Mouse (Mus musculus) midbrain, embryonic 16.5 days (tissue): ENCODE results near the gene Sf3b5. TPM values are rescaled to one million over a fixed set of nuclear protein-coding genes. Genes with fewer than 3 reads are reported as not detected.

Experiments
- ATAC-seq: fragments of 200-750 bp; cut with Nextera tagmentation; 2 replicates; pipeline ENCODE4 v1.8.0; 2017; ENCODE audit warnings: moderate TSS enrichment
- H3K27ac ChIP-seq: fragments of 300-500 bp; sonication (generic); 2 replicates; pipeline ENCODE4 v1.5.1; 2014; ENCODE audit warnings: mild to moderate bottlenecking, low read length, mixed read lengths
- H3K27me3 ChIP-seq: fragments of 300-500 bp; sonication (generic); 2 replicates; pipeline ENCODE4 v1.6.1; 2014; ENCODE audit warnings: low read depth, low read length, mixed read lengths; ENCODE audit not compliant: control insufficient read depth, insufficient read depth
- H3K36me3 ChIP-seq: fragments of 300-500 bp; sonication (generic); 2 replicates; pipeline ENCODE4 v1.6.1; 2014; ENCODE audit warnings: mild to moderate bottlenecking, low read length, moderate library complexity, mixed read lengths; ENCODE audit not compliant: control insufficient read depth, insufficient read depth
- H3K4me1 ChIP-seq: fragments of 300-500 bp; sonication (generic); 2 replicates; pipeline ENCODE4 v1.6.1; 2014; ENCODE audit warnings: mild to moderate bottlenecking, low read length, mixed read lengths; ENCODE audit not compliant: control insufficient read depth, insufficient read depth
- H3K4me2 ChIP-seq: fragments of 300-500 bp; sonication (generic); 2 replicates; pipeline ENCODE4 v1.6.1; 2014; ENCODE audit warnings: mild to moderate bottlenecking, low read length, mixed read lengths
- H3K4me3 ChIP-seq: fragments of 300-500 bp; sonication (generic); 2 replicates; pipeline ENCODE4 v1.5.1; 2014; ENCODE audit warnings: low read depth, mild to moderate bottlenecking, low read length, moderate library complexity, mixed read lengths
- H3K9ac ChIP-seq: fragments of 300-500 bp; sonication (generic); 2 replicates; pipeline ENCODE4 v1.6.1; 2014; ENCODE audit warnings: low read depth, low read length, mixed read lengths
- H3K9me3 ChIP-seq: fragments of 300-500 bp; sonication (generic); replicated peaks from 2 replicates; pipeline ENCODE4 v1.6.1; 2014; ENCODE audit warnings: mild to moderate bottlenecking, low read length, mixed read lengths; ENCODE audit not compliant: control insufficient read depth, poor library complexity, severe bottlenecking
- WGBS: fragments of 180-500 bp; shearing (Covaris S2); extraction: QIAGEN DNeasy Blood & Tissue Kit; methylation state at CpG from one replicate; pipeline ENCODE4 v1.1.7; 2014; 5-methylcytosine and 5-hydroxymethylcytosine counted together
- polyA plus RNA-seq: library from polyadenylated mRNA; unstranded; fragments of >200 nt; fragmentation: Nextera tagmentation; extraction: Ambion mirVana; gene quantifications from 2 replicates; pipeline ENCODE4 v1.2.1, GENCODE M21; 2015

Sf3b5 gene
- polyA plus RNA-seq, result 20.4 and 20.8 TPM in 2 replicates

GRCm38 (mm10) chr10:13005043-13005442, at the start of gene Sf3b5:
Gene Sf3b5, plus strand, starts transcription at chr10:13005343.
- H3K9me3 ChIP-seq, result no peaks in the 10 kb centered on the region
- H3K4me2 ChIP-seq, result no peak within 1 kb of the TSS
- ATAC-seq, result no peak
- no peaks in the 10 kb centered on the region for H3K36me3 ChIP-seq
- 90% methylated on average over 3 of the region's 3 CpGs for WGBS
- no peak within 1 kb of the TSS for H3K4me3 ChIP-seq
- no peaks in the 10 kb centered on the region; the same call in 1 of the 2 replicates for H3K27me3 ChIP-seq
- peaks cover 14% of the 10 kb centered on the region for H3K4me1 ChIP-seq
- H3K9ac ChIP-seq, result no peak within 1 kb of the TSS
- no peak within 1 kb of the TSS for H3K27ac ChIP-seq

- Histone ChIP-seq H3K9ac (no peak overlapping the region), H3K27me3 (no peaks in the 10 kb centered on the region), H3K27ac (no peak overlapping the region), H3K4me1 (no peaks in the 10 kb centered on the region), H3K4me3 (no peak overlapping the region), H3K36me3 (no peaks in the 10 kb centered on the region), H3K4me2 (no peak overlapping the region), H3K9me3 (no peaks in the 10 kb centered on the region)
- WGBS, result 61% methylated on average over 1 of the region's 1 CpGs
- no peak for ATAC-seq
Measured at GRCm38 (mm10) chr10:12955831-12956230, 49.3 kb upstream of the Sf3b5 start.

DNA sequence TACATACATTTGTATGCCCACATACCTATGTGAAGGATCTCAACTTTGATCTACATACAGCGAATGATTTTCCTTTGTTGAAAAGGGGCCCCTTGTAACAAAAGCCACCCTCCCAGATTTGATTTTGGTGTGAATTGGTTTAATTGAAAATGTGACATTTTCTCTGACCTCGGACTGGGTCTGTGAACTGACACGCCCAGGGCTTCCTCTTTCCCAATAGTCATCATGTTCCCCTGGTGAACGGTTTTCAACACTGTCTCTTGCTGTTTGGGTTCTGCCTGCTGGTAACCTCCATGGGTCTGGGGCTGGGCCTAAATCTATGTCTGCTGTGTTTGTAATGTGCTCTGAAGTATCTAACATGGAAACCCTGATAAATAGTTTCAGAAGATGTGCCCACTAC, 47.9 kb upstream of the Sf3b5 start:
- Histone ChIP-seq H3K9me3 (no peaks in the 10 kb centered on the region), H3K27ac (no peak overlapping the region), H3K4me1 (no peaks in the 10 kb centered on the region), H3K27me3 (no peaks in the 10 kb centered on the region), H3K9ac (no peak overlapping the region), H3K4me3 (no peak overlapping the region), H3K36me3 (no peaks in the 10 kb centered on the region), H3K4me2 (no peak overlapping the region)
- WGBS, result 84% methylated on average over 4 of the region's 4 CpGs
- ATAC-seq, result no peak

GRCm38 (mm10) chr10:12961546-12961945, 43.6 kb upstream of the Sf3b5 start:
- Histone ChIP-seq H3K36me3 (no peaks in the 10 kb centered on the region), H3K27me3 (no peaks in the 10 kb centered on the region), H3K4me3 (no peak overlapping the region), H3K9ac (no peak overlapping the region), H3K4me1 (no peaks in the 10 kb centered on the region), H3K4me2 (no peak overlapping the region), H3K9me3 (no peaks in the 10 kb centered on the region), H3K27ac (no peak overlapping the region)
- WGBS, result 79% methylated on average over 8 of the region's 8 CpGs
- ATAC-seq, result no peak

DNA sequence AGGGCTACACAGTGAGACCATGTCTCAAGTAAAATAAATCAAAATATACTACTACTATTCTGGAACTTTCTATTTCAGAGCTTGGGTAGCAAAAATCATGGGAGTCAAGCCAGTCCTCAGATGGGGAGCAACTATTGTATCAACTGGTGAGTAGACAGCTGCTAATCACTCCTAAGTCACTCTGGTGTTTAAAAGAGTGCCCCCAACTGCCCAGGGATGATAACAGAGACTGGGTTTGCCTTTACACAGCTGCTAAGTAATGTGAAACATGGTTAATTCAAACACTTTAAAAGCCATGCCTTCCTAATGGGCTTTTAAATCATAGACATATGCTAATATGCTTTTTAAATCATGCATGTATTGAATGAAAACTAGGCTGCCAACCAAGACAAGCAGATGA, 42.9 kb upstream of the Sf3b5 start:
- no peak overlapping the region for H3K4me3 ChIP-seq
- H3K9me3 ChIP-seq, result no peaks in the 10 kb centered on the region
- no peaks in the 10 kb centered on the region for H3K27me3 ChIP-seq
- no peaks in the 10 kb centered on the region for H3K4me1 ChIP-seq
- no peak overlapping the region for H3K27ac ChIP-seq
- H3K9ac ChIP-seq, result no peak overlapping the region
- ATAC-seq, result no peak
- H3K4me2 ChIP-seq, result no peak overlapping the region
- no peaks in the 10 kb centered on the region for H3K36me3 ChIP-seq

- Histone ChIP-seq H3K4me2 (peak overlapping the region; percentile 96), H3K9me3 (no peaks in the 10 kb centered on the region), H3K4me1 (no peaks in the 10 kb centered on the region), H3K9ac (peak overlapping the region; percentile 68), H3K27me3 (no peaks in the 10 kb centered on the region), H3K36me3 (no peaks in the 10 kb centered on the region), H3K27ac (no peak overlapping the region), H3K4me3 (peak overlapping the region; percentile 77)
- no peak for ATAC-seq
- 6% methylated on average over 29 of the region's 29 CpGs for WGBS
Measured at GRCm38 (mm10) chr10:12963362-12964147, 41.6 kb upstream of the Sf3b5 start.

DNA sequence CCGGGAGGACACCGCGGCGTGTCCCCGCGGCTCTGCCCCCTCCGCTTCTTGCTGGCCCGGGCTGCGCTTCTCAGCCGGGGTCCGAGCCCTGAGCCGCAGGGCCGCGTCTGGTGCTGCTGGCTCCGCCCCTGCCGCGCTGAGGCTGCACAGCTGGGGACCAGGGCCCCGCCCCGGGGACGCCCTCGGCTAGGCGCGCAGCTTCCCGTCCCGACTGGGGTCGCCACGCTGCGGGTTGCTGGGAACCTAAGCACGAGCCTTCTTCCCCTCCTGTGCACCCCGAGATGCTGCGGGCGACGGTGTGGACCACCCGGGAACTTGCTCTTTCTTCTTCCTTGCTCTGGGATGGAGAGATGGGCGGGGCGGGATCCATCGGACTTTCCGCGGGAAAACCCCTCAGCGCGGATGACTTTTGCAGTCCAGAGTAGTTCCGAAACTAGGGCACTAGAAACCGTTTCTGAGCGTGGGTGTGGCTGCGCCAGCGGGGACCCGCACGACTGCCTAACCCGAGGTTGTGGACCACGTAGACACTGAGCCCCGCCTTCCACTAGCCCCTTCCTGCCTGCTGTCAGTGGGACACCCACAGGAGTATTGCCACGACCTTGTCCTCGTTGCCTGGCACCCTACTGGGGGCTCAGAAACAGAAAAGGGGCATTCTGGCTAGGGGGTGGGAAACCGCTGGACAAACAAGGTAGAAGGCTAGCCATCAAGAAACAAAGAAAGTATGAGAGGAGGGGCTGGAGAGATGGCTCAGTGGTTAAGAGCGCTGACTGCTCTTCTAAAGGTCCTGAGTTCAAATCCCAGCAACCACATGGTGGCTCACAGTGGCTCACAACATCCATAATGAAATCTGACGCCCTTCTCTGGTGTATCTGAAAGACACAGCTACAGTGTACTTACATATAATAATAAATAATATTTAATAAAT, 40.7 kb upstream of the Sf3b5 start, which contains the start of gene Stx11:
Gene Stx11 (minus strand): TSS at position 148 of the 925 bp plus-strand sequence.
- Histone ChIP-seq H3K9ac (peak within 1 kb of the TSS; percentile 68), H3K27ac (no peak within 1 kb of the TSS), H3K9me3 (no peaks in the 10 kb centered on the region), H3K27me3 (no peaks in the 10 kb centered on the region), H3K4me1 (no peaks in the 10 kb centered on the region), H3K4me2 (peak within 1 kb of the TSS; percentile 96), H3K4me3 (peak within 1 kb of the TSS; percentile 77), H3K36me3 (no peaks in the 10 kb centered on the region)
- 3% methylated on average over 51 of the region's 56 CpGs for WGBS
- peak; percentile 88 for ATAC-seq

DNA sequence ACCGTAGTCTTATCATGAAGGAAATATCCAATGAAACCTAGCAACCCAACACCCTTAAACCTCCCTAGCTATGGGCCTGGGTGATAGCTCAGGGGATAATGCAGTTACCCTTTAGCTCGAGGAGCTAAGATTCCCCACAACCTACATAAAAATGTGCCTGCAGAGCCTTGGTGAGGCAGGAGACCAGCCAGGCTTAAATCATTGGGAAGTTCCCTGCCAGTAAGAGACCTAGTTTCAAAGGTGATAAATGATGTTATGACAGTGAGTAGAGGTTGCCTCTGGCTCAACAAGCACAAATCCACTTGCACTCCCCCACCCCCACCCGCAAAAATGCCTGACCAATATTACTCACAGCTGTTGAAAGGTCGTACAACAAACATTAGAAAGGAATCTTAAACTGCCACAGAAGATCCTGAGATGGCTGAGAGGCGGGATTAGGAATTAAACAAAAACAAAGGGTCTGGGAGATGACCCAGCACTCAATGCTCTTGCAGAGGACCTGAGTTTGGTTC, 39.4 kb upstream of the Sf3b5 start:
- 86% methylated on average over 5 of the region's 5 CpGs for WGBS
- H3K27me3 ChIP-seq, result no peaks in the 10 kb centered on the region
- H3K4me1 ChIP-seq, result no peaks in the 10 kb centered on the region
- no peak for ATAC-seq
- no peak overlapping the region for H3K9ac ChIP-seq
- no peak overlapping the region for H3K4me3 ChIP-seq
- no peak overlapping the region for H3K4me2 ChIP-seq
- no peak overlapping the region for H3K27ac ChIP-seq
- H3K9me3 ChIP-seq, result no peaks in the 10 kb centered on the region
- H3K36me3 ChIP-seq, result no peaks in the 10 kb centered on the region
